Mouse (Mus musculus) cerebellum, adult 8-10 months (tissue): ENCODE results near the gene Lamb3.

Source experiments
- DNase-seq: peaks from one replicate; pipeline ENCODE4 v3.0.0; 2022

Gene Lamb3

DNA sequence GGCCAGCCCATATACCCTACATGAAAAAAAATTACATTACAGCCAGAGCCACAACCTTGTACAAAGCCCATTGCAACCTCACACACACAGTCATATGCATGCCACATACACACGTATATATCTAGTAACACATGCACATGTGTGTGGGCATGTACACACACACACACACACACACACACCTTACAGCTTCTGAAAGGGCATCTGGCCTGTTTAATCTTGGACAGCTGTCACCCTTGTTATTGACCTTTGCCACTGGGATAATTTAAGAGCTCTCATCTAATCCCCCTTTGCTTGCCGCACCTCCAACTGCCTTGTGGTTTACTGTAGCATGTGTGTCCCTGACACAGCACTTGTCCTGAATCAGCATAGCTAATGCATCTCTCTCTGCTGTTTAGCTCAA, 3.7 kb upstream of the Lamb3 start:
- no peak for DNase-seq

DNA sequence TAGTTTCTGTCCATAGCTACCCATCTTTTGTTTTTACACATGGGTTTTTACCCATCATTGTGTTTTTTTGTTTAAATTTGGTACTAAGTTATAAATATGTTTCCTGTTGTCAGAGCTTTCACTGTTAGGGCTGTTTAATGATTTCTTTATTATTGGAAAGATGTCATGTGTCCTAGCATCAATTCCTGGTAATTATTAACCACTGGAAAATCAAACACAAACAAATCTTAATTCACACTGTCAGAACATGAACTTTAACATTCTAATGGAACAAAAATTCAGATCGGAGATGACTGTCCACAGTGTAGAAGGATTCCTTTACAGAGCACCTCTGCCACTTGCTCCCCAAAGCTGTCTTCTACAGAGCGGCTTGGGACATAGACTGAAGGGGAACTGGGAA, 2.1 kb upstream of the Lamb3 start:
- DNase-seq: no peak

DNA sequence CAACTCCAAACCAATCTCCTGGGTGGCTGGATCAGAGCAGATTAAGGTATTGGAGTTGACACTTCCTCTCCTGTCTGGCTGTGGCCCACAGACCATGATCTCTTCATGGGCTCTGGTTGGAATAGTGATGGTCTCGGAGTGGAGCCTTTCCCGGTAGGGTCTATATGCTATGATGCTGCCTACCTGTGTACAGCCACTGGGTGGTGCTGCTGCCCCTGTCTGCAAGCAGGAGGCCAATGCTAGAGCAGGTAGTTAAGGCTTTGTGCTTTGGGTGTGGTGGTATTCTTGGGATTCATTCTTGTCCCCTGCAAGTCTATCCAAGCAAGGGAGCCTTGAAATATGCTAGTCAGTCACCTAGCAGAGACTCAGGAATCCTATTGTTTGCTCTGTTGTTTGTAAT, 679 bp downstream of the Lamb3 start:
- DNase-seq: peak; percentile 46

DNA sequence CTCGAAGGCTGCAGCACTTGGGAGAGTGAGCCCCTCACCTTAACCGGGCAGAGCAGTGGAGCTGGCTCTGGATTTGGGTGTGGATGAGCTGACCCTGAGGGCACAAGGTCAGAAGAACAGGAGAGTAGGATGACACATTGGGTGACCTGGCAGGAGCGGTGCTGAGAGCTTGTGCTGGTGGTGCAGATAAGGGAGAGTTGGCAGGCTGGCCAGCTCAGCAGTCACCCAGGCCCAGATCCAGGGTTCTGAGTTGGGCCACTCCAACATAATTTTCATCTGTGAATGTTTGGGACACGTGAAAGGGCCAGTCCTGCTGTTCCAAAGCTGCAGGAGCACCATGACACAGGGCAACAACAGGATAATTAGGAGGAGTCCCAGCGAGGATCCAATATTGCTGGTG, 3.9 kb downstream of the Lamb3 start:
- no peak for DNase-seq

DNA sequence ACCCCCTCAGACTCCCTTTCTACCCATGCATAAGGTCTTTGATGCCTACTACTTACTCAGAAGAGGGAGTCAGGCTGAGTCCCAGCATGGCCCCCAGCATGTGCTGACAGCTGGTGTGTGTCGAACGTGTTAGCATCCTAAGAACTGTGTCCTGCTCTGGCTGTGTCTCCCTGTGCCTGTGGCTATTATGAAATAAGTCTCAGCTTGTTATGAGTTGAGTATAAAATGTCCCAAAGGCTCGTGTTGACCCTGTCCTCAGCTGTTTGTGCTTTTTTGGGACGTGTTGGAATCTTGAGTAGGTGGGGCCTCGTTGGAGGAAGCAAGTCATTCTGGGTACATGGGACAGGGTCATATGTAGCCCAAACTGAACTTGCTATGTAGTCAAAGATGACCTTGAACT, 6.6 kb downstream of the Lamb3 start:
- no peak for DNase-seq

DNA sequence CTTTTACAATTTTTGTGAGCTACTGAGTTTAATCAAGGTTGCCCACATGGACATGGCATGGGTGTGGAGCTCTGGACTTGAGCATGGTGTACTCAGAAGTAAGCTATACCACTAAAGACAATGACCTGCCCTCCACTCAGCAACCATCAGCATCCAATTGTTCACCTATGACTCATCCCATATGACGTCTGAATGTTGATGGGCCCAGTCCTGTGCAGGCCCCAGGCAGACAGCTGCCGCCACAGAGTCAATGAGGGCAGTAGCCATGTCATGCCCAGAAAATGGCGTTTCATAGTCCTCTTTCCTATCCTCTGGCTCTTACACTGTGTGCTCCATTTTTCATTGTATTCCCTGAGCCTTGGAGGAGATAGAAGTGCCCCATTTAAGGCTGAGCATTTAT, 8.5 kb downstream of the Lamb3 start:
- DNase-seq: no peak

DNA sequence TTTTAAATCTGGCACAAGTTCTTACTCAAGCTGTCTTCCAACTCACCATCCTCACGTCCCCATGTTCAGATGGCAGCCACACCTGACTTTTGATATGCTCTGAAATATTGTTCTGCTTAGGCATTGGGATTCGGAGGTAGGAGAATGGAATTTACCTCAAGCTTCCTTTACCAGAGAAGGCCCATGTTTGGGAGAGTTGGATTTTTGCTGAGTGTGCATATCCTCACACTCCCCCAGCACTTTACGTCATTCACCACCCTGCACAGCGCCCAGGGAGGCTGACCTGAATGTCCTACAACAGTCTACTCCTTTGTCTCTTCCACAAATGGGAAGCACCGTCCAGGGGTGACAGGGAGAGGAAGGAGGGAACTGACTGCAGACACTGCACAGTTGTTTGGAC, 12.9 kb downstream of the Lamb3 start:
- no peak for DNase-seq

DNA sequence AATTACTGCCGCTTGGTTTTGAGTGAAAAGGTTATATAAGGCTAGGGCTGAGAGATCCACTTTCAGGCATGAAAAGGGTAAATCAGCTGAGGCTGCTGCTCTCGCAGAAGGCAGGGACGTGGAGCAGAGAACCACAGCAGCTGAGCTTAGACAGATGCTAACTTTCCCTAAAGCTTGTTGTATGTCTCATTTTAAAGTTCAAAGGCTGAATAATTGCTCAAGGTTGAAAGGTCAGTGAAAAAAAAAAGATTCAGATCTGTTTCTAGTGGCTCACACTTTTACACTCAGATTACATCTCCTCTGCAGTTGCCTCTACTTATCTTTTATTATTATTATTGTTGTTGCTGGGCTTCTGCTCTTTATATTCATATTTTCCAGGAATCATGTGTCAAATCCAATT, 18.0 kb downstream of the Lamb3 start:
- no peak for DNase-seq

DNA sequence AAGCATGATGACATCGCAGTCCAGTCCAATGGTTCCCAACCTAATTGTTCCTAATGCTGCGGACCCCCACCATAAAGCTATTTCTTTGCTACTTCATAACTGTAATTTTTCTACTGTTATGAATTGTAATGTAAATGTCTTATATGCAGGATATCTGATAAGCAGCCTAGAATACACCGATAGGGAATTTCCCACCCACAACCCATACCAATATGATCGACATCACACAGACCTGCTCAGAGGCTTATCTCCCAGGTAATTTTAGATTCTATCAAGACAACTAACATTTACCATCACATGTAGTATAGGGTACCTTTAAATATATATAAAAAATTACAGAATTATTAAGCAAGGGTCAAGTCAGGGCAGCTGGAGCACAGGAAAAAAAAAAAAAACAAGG, 18.6 kb downstream of the Lamb3 start:
- no peak for DNase-seq

DNA sequence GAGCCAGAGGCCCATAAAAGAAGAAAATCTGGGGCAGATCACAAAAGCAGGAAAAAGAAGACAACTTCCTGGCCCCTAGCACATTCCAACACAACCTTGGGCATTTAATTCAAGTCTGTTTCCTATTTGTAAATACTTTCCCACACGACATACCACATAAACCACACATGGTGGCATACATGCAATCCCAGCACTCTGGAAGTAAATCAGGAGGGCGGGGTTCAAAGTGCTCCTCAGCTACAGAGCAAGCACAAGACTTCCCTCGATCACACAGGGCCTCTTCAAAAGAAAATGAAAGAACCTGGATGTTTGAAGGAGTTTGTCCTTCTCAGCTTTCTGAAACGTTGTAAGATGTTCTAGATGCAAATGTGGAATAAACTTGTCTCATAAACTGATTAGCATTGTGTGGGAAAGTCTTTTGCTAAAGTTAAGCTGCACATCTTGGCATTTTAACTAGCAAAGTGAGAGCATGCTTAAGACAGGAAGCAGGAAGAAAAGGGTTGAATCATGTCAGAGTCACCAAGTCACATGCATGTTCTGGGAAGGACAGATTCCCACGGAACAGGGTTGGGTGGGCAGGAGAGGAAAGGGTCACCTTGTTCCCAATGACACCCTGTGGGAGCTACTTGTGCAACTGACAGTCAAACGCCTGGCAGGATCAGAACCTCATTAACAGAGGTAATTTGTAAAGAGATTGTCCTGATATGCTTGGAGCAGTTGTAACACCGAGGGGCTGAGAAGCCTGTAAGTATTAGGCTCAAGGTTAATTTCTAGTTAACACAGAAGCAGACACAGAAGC, 19.4 kb downstream of the Lamb3 start:
- no peak for DNase-seq

DNA sequence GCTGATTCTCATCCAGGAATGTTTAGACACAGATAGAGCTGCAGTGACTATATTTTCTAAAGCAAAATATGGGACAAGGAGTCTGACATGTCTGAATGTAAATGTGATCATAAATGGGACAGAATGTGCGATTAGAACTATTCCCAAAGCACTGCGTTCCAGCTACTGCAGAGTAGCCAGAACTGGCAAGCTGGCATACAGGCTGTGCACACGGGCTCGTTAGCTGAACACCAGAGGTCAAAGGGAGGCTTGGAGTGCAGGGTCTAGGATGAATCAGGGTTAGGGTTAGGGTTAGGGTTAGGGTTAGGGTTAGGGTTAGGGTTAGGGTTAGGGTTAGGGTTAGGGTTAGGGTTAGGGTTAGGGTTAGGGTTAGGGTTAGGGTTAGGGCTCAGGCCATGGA, 20.0 kb downstream of the Lamb3 start:
- no peak for DNase-seq

DNA sequence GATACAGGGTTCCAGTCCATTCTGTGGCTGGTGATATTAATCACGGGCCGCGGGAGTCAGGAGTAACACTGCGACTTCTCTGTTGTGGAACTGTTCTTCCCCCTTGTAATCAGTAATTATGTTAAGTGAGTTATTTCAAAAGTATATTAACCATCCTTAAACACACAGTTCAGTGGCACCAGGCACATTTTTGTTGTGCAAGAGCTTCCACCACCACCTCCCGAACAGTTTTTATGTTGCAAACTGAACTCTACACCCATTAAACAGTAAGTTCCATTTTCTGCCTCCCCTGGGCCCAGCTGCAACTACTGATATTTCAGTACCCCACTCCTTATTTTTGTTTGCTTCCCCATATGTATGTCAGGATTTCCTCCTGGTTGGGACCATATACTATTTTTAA, 22.1 kb downstream of the Lamb3 start:
- no peak for DNase-seq

DNA sequence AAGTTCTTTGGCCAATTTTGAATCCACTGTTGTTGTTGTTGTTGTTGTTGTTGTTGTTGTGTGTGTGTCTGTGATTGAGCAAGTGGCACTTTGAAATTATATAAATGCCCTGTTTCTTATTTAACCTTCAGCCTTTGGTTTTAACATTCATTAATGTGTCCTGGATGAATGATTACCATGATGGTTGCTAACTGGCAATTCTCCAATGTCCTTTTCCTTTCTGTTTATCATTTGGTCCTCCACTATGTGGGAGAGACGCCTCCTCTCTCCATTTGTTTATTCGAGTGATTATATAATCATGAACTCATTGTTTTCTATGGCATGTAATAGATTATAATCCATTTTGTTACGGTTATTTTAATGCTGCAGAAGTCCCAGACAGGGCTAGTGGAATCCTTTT, 23.0 kb downstream of the Lamb3 start:
- DNase-seq: no peak

DNA sequence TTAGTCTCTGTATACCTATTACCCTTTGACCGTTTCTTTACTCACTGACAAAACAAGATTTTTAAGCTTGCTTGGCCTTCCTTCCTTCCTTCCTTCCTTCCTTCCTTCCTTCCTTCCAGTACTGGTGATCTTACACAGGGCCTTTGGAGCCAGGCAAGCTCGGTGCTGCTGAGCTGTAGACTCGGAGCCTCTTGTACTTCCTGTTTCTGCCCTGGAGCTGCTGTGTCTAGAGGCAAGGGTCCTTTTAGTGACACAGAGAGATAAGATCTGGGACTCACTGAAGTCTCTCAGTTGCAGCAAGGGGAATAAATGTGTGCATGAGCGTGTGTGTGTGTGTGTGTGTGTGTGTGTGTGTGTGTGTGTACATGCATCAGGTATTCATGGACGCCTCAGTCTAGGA, 23.4 kb downstream of the Lamb3 start:
- no peak for DNase-seq

DNA sequence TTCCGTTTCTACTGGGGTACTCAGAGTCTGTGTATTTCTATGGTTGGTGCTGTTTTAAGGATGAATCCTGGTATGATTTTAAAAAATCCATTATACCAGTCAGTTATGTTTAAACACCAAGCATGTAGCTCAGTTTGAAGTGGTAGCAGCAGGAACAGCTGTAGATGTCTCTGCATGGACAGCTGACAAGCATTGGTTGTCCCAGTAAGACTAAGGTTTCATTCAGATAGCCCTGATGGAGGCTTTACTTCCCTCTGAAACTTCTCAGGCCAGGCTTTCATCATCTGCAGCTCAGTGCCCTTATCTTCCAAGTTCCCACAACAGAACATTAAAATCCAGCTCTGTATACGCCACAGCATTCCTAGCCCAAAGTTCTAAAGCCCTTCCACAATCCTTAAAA, 25.2 kb downstream of the Lamb3 start:
- DNase-seq: no peak

DNA sequence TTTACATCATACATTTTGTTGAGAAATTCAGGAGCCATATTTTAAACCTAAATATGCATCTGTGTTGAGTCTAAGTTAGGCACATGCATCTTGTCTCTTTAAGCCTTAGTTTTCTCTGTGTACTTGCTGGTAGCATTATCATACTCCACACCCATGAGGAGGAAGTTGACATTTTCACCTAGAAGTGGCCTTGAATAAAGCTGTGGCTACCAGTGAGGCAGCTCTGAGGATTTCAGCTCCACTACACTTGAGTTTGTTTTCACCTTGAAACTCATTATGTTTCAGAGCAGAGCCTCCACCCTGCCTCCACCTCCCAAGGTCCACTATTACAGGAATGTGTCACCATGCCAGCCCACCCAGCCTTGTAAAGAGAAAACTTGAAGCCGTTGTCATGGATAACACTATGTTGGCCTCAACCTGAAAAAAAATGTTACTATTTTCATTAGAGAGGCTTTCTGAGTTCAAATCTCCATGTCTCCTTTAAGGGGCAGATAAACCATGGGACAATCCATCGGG, 26.7 kb downstream of the Lamb3 start:
- no peak for DNase-seq

DNA sequence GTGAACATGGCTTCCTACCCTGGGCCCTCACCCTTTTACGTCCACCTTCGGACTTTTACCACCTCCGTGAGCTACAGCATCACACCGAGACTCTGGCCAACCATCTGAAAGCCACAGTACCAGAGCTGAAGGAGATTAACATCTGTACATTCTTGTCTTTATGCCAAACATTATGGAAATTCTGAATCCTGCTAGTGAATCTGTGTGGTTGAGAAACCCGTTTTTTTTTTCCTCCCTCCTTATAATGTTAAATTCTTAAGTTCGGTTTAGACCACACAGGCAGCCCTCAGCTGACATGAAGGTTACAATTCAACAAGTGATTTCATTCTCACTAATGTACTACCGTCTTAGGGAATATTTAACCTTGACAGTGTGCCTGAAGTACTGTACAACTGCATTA, 27.4 kb downstream of the Lamb3 start:
- no peak for DNase-seq

DNA sequence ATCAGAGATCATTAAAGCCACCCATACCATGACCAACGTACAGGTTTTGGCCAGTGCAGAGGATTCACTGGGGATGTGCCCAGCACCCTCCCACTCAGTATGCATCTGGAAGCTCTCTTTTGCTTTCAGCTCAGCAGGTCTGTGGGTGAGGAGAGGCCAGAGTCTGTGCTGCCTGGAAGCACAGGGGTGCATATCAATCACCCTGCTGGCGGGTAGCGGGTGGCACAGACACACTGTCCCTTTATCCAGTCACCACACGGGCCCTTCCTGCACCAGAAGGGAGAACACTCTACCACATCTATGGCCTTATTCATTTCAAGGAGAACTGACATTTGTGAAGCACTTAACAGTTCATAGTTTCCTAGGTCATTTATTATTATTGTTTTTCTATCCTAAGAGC, 30.9 kb downstream of the Lamb3 start:
- no peak for DNase-seq

DNA sequence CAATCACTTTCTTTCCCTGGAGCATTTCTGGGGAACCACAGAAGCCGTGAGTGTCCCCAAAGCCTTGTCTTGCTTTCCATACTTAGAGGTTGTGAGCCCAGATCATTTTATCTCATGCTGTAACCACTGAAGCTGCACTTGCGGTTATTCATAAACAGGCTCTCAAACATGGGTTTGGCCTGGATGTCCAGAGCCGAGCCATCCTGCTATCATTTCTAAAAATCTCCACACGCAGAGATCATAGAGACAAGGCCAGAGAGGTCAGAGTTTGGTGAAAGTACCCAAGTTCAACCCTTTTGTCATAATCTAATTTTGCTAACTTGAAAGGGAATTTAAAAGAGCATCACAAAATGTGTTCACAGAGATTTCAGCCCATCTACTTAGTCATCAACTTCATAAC, 33.9 kb downstream of the Lamb3 start:
- DNase-seq: no peak

DNA sequence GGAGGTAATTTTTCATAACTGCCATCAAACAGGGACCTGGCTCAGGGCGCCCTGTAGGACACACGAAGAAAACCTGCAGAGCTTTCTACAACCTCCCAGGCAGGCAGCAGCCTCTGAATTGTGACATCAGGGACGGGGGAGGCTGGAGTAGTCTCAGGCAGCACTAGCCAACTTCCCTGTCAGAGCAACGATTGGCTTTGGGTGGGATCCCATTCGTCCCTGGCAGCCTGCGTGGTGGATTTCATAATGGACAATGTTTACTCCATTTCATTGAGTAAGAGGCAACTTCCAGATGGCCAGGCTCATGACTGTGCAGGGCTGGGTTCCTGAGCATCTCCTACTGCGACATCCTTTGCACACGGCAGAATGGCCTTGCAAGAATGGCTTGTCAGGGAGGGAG, 34.7 kb downstream of the Lamb3 start:
- DNase-seq: peak; percentile 90

DNA sequence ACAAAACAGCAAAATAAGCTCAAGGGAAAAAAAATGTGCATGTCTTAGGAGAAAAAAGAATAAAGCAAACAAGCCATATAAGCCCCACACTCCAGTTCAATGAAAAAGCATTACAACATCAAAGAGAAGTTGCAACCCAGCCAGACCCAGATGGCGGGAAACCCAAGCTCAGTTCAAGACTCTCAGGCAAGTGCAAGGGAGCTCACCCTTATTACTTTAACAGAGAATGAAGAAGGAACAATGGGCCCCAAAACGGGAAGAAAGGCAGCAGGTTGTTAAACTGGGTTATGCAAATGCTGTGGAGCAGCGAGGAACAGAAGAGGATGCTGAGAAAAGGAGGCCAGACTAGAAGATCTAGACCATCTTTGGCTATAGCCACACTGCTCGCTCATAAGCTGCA, 35.4 kb downstream of the Lamb3 start:
- DNase-seq: no peak

DNA sequence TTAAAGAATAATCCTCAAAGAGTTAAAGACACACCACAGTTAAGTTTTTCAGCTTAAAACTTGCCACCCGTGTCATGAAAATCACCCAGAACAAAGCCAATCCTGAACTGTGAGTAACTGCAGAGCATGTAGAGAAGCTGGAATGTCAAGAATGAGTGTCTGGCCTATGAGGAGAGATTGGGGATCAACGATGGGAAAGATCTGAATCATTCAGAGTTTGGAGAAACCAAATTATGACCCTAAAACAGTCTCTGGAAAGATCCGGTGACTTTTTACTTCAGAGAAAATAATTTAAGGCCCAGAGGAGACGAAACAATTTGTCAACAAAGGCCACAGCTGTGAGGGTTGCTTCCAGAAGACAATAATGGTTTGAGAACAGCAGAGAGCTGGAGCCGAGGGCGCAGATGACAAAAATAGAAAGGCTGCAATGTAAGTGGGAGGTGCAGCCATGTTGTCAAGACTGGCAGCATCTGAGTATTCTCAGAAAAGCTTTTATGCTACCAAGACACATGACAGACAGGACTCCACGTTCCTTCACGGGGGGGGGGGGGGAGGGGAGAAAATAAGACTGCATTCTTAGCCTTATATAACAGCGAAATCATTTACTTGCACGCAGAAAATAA, 36.2 kb downstream of the Lamb3 start:
- DNase-seq: no peak

DNA sequence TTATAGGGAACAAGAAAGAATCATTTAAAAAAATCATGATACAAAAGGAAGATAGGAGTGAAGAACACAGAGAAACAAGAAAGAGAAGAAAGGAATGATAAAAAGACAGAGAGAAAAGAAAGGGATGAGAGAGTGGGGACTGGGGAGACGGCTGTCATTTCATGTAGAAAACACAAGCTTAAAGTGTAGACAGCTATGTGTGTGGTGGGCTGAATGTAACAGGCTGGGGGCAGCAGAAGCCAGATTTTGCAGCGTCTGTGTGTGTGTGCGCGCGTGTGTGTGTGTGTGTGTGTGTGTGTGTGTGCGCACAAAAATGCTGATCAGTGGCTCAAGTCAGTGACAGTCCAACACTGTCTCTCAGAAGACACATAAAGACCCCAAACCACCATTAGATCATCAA, 36.7 kb downstream of the Lamb3 start:
- DNase-seq: no peak

DNA sequence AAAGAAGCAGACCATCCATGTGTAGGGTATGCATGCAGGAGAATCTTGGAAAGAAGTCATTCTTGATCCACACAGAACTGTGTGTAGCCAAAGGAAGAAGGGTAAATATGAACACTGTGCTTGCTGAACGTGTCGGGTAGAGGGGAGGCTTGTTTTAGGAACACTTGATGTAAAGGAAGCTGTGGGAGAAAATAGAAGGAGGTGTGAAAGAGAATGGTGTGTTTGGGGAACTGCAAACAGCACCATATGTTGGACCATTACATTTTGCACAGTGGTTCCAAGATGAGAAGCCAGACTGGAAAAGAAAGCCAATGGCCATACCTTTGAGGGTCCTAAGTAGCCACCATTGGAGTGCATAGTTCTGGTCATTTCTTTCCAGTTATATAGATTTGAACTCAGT, 42.5 kb downstream of the Lamb3 start:
- DNase-seq: no peak

DNA sequence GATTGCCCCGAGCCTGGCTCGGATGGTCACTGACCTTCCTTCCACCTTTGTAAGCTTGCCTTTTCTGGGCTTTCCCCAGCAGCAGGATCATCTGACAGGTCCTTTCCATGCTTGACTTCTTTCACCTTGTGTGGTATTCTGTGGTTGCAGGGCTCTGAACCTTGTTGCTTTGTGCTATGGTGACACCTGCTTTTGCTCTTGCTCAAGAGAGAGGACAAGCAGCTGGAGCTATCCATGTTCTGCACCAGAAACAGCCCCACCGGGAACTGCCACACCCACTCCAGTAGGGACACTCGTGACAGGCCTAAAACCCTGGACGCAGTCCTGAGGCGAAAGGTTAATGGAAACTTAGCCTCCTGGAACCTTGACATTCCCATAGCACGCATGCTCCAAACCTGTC, 43.9 kb downstream of the Lamb3 start:
- DNase-seq: no peak
